Mouse (Mus musculus): ENCODE data around the gene Dbp.

DNA sequence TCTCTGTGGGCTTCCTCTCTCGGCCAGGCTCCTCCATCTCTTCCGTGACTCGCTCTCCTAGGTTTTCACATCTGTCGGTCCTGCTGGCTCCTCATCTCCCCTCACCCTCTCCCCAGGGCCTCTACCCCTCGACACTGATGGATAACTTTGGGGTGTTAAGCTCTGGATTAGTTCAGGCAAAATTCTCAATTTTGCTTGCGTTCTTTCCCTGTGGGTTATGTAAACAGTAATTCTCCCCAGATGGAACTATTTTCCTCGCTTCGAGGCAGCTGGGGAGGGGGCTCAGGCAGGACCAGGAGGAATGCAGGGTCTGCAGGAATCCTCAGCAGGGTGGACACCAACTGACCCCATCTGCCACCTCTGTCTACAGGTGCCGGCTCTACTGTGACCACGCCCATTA lies 19.1 kb upstream of the Dbp start:
- no peak for TF ChIP-seq POLR2A (IDR thresholded peaks at IDR 0.05; ENCODE audit: low read depth, low read length)
- no peak for TF ChIP-seq CTCF (IDR thresholded peaks at IDR 0.05; ENCODE audit: extremely low read depth, insufficient read depth, insufficient read length, insufficient replicate concordance)
